Mouse (Mus musculus): Measurements from ENCODE around the gene Slc35b4. TPM values are rescaled to one million over a fixed set of nuclear protein-coding genes. Genes with fewer than 3 reads are reported as not detected.

Slc35b4 gene
- polyA plus RNA-seq, 1 experiment from 2014 or later, result 39.3 TPM

Other genes with a start within 250 kb of the Slc35b4 start
- gene Lrguk, start 147.7 kb downstream of the Slc35b4 start, polyA plus RNA-seq (2015; fragmentation: Nextera tagmentation; extraction: Ambion mirVana), result 0.35 and 0.52 TPM in 2 replicates
- 103 and 107 TPM in 2 replicates for gene Akr1b3, start 140.4 kb upstream of the Slc35b4 start, polyA plus RNA-seq (2015; fragmentation: Nextera tagmentation; extraction: Ambion mirVana)
- 6.8 and 10.1 TPM in 2 replicates for gene Akr1b8, start 177.0 kb upstream of the Slc35b4 start, polyA plus RNA-seq (2015; fragmentation: Nextera tagmentation; extraction: Ambion mirVana)
- gene Akr1b10, start 207.1 kb upstream of the Slc35b4 start, polyA plus RNA-seq (2015; fragmentation: Nextera tagmentation; extraction: Ambion mirVana), result 8.1 and 8.4 TPM in 2 replicates
- gene Akr1b7, start 235.2 kb upstream of the Slc35b4 start, polyA plus RNA-seq (2015; fragmentation: Nextera tagmentation; extraction: Ambion mirVana), result not detected in 2 replicates

All from midbrain, embryonic 13.5 days (tissue).